Mouse (Mus musculus) gastrocnemius, postnatal 10 days (tissue): ENCODE measurements around the gene Nfix. TPM values are rescaled to one million over a fixed set of nuclear protein-coding genes. Genes with fewer than 3 reads are reported as not detected.

Source experiments
- DNase-seq: peaks from one replicate; pipeline ENCODE4 v3.0.0; 2021; ENCODE audit warnings: mixed read lengths
- total RNA-seq, 2 experiments: library from RNA; stranded (reverse); gene quantifications; 2 replicates each; pipeline ENCODE4 v1.2.3; 2021

Gene Nfix
- total RNA-seq, 2 experiments from 2014 or later, result 598 to 734 TPM

DNA sequence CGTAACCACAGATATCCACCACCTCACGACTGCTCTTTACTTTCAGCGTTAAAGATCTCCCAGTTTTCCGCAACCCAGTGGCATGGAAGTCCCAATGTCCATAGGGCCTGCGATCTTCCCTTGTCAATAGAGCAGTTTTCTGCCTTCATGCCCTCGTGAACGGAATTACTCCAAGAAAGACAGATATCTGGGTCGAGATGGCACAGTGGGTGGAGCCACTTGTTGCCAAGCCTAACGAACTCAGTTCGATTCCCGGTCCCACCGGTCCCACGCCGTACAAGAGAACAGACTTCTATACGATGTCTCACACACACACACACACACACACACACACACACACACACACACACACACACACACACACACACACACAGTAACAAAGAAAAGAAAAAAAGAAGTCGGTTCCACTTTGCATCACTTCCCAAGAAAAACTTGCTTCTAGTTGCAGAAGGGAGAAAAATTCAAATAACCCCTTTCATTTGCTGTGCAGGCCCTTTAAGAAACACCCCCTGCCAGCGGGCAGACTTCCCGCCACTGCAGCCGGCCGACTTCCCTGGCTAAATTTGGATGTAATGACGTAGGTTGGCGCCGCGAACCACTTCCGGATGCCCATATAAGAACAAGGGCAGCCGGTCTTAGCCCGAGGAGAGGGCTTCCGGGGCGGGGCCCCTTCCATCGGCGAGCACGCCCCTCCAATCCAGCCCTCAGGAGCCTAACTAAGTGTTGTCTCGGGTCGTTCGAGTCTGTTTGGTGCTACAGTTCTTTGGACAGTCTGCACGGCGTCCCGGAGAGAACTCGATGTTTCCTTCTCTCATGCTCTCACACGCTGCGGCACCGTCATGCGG, 136.4 kb downstream of the Nfix start:
- DNase-seq, result peak; percentile 97

DNA sequence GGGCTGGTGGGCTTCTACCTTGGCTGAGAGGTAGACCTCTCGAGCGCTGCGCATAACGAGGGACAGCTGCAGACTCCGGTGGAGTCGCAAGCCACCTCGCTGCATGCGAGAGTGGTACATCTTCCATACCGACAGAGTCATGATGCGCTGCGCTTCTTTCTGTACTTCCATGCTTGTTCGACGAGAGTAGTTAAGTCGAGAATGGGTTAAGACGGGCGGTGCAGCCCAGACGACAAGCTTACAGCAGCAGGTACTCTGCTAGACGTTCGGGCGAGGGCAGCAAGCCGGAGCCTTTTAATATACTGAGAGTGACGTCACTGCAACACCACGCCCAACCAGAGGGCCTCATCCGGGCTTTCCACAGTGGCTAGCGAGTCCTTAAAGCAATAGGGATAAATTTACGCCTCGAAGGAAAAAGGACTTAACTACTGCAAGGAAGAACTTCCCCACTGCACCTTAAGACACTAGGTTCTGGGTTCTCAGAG, 137.5 kb downstream of the Nfix start, which contains the start of gene Ier2:
Ier2 (minus strand) TSS at position 272 of the 485 bp plus-strand sequence.
- DNase-seq, result peak; percentile 90

DNA sequence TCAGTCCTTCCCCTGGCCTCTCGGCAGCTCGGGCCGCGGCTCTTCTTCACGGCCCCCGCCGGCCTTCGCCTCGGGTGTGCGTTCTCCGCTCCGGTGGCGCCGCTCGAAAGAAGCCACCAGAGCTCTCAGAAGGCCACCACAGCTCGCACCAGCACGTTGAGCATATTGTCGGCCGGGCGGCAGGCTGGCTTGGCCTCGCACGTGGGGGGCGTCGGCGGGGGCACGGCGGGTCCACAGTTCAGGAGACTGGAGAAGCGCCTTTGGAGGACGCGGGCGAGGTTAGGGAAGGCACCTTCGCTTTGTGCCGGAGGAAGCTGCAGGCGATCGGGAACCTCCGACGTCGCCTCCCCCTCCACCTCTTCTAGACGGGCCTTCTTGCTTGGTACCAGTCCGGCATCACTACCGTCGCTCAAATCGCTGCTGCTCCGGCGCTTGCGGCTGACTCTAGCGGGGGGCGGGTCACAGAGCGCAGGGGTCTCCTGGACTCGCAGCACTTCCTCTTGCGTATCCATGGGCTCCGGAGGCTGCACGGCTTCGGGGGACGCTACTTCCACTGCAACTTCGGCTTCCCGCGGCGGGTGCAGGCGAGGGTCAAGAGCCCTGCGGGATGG, 138.1 kb downstream of the Nfix start:
- peak; percentile 50 for DNase-seq

DNA sequence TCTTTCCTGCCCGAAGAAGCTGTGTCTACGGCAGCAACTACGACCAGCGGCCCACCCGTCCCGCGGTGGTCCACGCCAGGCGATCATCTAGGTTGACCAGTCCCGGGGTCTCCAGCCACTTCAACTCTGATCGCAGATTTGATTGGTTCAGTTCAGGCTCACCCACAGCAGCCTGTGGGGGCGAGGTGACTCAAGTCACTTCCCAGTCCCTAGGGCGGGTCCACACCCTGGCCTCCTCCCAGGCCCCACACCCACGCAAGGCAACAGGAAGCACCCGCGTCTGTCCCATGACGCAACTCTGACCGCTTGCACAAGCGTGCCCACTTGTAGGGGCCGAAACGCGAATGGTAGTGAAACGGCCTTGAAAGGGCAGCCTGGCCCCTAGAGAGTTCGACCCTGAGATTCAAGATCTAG, 138.7 kb downstream of the Nfix start:
- DNase-seq, result peak; percentile 80

DNA sequence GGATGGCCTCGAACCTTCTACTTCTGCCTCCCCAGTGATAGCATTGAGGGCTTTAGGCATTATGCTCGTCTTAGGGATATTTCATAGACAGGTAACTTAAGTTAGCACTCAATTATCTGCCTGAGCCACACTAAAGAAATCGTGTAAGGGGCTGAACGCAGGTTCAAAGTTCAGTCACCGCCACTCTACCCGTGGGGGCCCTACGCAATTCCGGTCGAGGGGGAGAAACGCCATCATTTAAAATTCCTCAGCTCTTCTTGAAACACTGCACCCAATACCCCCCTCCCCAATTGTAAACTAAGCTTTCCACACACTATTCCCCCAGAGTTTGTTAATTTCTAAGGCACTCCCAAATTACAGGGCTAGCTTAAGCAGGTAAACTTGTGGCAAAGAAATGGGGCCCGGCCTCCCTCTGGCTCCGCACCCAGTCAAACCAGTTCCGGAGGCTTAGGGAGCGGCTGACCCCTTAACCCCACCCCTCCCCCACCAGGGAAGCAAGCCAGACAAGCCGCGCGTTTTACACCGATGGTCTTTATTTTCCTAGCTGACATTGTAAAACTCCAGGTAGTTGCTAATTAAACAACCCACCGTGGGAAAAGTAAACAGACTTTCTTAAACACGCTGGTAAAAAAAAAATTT, 139.2 kb downstream of the Nfix start:
- peak; percentile 58 for DNase-seq

DNA sequence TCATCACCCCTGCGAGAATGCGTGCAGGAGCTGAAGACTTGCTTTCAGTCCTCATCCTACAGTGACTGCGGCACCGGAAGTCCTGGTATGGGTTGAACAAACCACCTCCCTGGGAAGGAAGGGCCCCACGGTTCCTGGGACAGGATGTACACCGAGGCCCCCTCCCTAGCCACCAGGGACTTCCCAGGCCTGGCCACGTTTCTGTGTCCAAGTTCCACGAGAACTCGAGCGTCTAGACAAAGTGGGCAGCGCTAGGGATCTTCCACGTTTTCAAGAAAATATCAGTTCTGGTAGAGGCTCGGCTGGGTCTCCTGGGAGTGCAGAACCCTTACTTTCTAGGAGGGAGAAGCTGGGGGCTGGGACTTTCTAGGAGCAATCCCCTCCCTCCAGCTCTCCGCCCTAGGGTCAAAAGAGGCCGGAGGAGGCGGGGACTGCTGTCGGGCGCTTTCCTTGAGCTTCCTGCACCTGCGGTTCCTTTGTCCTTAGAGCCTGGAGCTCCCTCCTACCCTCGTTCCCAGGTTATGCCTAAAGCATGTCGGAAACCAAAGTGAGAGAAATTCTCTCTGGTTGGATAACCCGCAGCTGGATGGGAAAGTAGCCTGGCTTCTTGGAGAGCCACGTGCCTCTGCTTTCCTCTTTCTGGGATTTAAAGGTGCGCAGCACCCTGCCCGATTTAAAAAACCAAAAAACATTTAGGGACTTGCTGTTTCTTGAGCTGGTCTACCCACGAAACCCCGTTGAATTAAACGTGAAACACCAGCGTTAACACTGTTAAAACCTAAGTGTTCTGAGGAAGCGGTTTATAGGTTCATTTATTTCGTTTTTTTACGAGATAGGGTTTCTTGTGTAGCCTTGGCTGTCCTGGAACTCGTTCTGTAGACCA, 140.0 kb downstream of the Nfix start:
- DNase-seq, result peak; percentile 41

DNA sequence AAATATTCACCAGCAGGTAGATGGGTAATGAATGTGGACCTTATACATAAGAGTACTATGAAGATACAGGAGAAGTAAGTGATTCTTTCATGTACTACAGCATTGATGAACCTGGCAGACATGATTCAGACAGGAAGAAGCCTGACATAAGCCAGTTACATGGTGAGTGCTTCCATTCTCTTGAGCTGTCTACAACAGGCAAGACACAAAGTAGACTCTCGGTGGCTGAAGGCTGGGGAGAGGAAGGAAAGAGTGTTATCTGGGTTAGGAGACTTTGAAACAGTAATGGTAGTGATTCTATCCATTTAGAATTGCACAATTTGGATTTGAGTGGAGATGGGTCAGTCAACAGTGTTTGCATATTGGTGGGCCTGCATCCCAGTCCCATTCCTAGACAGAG, 141.2 kb downstream of the Nfix start:
- DNase-seq, result no peak

DNA sequence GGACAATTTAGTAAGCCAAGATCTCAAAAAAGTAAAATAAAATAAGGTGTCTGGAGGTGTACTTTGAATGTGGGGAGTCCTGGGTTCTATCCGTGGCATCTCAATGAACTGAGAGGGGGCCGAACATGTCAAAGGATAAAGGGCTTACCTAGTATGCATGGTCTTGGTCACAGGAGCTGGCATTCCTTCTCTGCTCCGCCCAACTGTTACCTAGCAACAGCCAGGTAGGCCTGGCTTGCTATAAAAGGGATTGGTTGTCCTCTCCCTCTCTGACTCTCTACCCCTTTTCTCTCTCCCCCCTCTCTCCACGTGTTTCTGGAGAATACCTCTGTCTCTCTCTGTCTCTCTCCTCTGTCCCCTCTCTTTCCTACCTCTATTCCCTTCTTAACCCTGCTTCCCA, 142.5 kb downstream of the Nfix start:
- no peak for DNase-seq

DNA sequence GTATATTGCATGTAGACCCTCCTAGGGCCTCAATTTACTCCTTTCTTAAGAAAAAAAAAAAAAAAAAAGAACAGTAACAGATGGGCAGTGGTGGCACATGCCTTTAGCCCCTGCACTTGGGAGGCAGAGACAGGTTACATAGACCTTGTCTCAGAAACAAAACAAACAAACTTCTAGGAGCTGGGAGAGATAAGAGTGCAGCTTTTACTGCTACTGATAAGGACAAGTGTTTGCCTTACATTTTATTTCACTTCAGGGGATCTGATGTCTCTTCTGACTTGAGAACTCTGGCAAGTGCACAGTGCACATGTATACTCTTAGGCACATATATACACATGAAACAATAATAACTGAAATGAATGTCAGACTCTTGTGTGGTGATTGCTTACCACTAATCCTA, 142.9 kb downstream of the Nfix start:
- DNase-seq, result no peak

DNA sequence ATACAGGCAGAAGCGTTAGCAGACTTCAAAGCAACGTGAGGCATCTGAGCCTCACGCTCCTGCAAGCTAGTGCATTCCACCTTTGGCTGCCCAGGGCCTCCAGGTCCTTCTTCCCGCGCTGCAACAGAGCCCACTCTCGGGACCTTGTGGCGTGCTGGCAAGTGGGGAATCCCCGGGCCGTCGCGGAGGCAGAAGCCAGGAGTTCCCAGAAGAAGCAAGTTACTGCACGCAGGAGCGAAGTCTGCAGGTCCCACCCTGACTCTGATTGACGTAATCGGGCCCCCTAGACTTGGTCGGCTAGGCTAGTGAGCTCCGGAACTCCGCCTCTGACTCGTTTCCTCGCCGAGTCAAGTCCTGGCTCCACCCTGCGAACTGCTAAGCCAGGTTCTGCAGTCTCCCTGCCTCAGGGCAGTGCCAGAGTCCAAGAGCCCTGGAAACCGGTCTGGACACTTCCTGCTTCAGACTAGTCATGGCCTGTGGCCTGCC, 143.5 kb downstream of the Nfix start:
- DNase-seq, result peak; percentile 49

DNA sequence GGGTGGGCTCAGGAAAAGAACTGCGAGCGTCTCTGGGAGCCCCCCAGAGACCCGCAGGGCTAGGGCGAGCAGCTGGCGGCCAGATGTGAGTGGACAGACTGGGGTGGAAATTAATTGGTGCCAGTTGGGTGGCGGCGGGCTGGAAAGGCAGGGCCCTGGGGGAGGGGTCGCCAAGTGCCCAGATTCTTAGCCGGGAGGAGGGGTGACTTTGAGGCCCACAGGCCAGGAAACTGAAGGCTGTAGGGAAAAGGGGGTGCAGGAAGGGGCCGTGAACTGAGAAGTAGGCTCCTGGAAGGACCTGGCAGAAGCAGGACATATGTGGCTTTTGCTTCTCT, 144.0 kb downstream of the Nfix start:
- DNase-seq, result no peak

DNA sequence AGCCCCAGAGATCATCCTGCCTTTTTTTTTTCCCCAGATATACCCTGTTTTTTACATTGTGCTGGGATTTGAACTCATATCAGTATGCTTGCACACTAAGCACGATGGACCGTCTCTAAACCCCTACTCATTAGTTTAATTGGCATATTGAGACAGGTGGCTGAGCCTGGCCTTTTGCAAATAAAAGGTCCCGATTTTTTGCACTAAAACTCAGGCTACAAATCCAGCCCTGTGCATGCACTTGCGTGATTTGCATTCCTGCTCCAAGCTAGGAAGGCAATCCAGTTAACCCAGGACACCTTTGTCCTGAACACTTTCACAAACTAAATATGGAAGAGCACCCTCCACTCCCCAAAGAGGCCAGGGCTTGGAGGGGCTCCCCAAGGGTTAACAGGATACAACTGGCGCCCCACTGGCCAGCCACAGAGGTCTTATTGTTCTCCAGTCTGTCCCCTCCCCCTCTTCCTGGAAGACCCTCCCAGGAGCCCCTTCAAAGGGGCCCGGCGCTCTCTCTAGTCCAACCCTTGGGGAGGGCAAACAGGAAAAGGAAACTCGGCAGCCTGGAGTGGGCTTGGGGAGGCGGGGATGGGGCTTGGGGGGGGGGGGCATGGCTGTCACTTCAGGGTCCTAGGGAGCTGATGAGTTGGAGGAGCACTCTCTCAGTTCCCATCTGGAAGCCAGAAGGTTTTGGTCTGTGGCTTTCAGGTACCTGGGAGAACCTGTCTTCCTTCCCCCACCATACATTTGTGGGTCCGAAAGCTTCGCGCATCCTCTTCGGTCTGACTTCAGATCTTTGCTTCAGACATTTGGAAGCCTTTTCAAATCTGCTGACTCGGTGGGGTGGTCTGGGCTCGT, 144.6 kb downstream of the Nfix start:
- no peak for DNase-seq

DNA sequence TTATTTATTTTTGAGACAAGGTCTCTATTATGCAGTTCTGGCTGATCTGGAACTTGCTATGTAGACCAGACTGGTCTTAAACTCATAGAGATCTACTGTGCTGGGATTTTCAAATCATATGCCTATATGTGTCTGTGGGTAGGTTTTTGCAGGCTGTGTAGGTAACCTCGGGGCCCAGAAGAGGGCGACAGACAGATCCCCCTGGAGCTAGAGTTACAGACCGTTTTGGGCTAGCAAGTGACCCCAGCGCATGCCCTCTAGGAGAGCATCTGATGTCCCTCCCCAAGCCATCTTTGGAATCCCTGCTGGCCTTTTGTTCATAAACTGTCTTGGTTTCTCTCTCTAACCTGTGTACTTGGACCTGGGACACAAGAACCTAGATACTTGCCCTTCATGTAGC, 145.5 kb downstream of the Nfix start:
- no peak for DNase-seq

DNA sequence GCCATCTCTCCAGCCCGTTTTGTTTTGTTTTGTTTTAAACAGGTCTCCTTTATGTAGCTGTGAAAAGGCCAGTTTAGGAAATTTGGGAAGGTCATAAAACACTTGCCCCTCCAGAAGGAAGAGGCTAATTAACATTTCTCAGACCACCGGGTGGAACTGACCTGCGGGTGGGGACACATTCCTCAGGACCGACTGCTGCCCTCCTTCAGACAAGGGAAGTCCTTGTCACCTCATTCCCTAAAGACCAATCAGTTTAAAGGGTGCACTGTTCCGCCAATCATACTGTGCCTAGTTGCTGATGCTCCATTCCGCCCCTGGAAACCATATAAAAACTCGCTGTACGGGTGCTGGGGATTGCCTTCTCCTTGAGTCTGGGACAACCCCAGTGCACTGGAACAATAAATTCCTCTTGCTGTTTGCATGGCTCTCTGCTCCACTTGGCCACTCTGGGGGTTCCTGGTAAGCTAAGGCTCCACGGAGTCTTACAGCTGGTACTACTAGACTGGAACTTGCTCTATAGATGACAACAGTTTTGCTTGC, 147.0 kb downstream of the Nfix start:
- no peak for DNase-seq

DNA sequence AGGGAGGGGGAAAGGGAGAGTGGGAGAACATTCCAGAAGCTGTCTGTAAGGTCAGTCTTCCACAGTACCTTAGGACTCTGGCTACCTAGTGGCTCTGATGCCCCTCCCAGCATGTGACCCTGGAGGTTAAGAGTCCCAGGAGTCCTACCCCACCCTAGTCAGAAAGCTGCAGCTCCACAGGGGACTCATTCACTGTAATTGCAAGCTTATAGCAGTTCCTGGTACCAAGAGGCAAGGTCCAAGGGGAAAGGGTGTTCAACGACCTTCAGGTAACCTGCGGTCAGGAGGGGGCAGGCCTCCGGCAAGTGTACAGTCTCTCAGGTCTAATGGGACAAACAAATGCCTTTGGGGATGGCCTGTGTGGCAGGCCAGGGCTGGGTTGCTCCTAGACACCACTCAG, 149.9 kb downstream of the Nfix start:
- DNase-seq, result no peak

Other genes starting within 250 kb of the Nfix start
- gene Ier2, start 137.5 kb downstream of the Nfix start, total RNA-seq, result 10 to 100 TPM; 10.9 to 17.6 TPM
- gene Trmt1, start 114.0 kb downstream of the Nfix start, total RNA-seq, result 10 to 100 TPM; 33.7 to 43.9 TPM
- 10 to 100 TPM; 38.2 to 39.1 TPM for gene Nacc1, start 112.5 kb downstream of the Nfix start, total RNA-seq
- 1 to 10 TPM; 3.3 to 5.4 TPM for gene Lyl1, start 98.9 kb downstream of the Nfix start, total RNA-seq
- gene G430095P16Rik, start 77.3 kb downstream of the Nfix start, total RNA-seq, result 1 to 10 TPM; 2.2 to 2.8 TPM
- 1 to 10 TPM; 5.8 to 7.3 TPM for gene Dand5, start 22.5 kb upstream of the Nfix start, total RNA-seq
- gene Gadd45gip1, start 31.2 kb upstream of the Nfix start, total RNA-seq, result 10 to 100 TPM; 30.3 to 33.4 TPM
- gene Rad23a, start 40.3 kb upstream of the Nfix start, total RNA-seq, result 100 to 1,000 TPM; 124 to 130 TPM
- gene Calr, start 46.6 kb upstream of the Nfix start, total RNA-seq, result 100 to 1,000 TPM; 234 to 286 TPM
- 10 to 100 TPM; 29.7 to 31.4 TPM for gene Farsa, start 56.6 kb upstream of the Nfix start, total RNA-seq
- gene Syce2, start 71.8 kb upstream of the Nfix start, total RNA-seq, result 1 to 10 TPM; 4.7 to 5.2 TPM
- 10 to 100 TPM; 21.1 to 24.1 TPM for gene Gcdh, start 93.6 kb upstream of the Nfix start, total RNA-seq
- under 1 TPM in 1 of 2 experiments, not detected in 1; 0.84 TPM for gene Klf1, start 101.6 kb upstream of the Nfix start, total RNA-seq
- gene Dnase2a, start 108.2 kb upstream of the Nfix start, total RNA-seq, result 1 to 10 TPM; 5.7 to 6.2 TPM
- gene Mast1, start 137.0 kb upstream of the Nfix start, total RNA-seq, result under 1 TPM; 0.20 to 0.45 TPM
- not detected for gene Rtbdn, start 146.6 kb upstream of the Nfix start, total RNA-seq
- gene Gm49661, start 169.1 kb upstream of the Nfix start, total RNA-seq, result not detected
- gene Prdx2, start 169.2 kb upstream of the Nfix start, total RNA-seq, result 100 to 1,000 TPM; 260 to 267 TPM
- gene Rnaseh2a, start 169.4 kb upstream of the Nfix start, total RNA-seq, result 10 to 100 TPM; 26.7 to 36.8 TPM
- gene Junb, start 178.4 kb upstream of the Nfix start, total RNA-seq, result 1 to 10 TPM; 5.8 to 8.9 TPM
- gene Hook2, start 190.3 kb upstream of the Nfix start, total RNA-seq, result 1 to 10 TPM; 2.3 to 2.7 TPM
- not detected for gene Best2, start 214.2 kb upstream of the Nfix start, total RNA-seq
- 10 to 100 TPM; 47.4 to 47.8 TPM for gene Asna1, start 224.9 kb upstream of the Nfix start, total RNA-seq
- 10 to 100 TPM; 94.0 to 98.0 TPM for gene Trir, start 226.5 kb upstream of the Nfix start, total RNA-seq
- 10 to 100 TPM; 27.7 to 35.6 TPM for gene Tnpo2, start 236.6 kb upstream of the Nfix start, total RNA-seq